Mouse (Mus musculus): Measurements from ENCODE around the gene Thbs3. TPM values are rescaled to one million over a fixed set of nuclear protein-coding genes. Genes with fewer than 3 reads are reported as not detected.

The Thbs3 gene
- total and polyA plus RNA-seq, 3 experiments = 4.3 to 6.1 (median 5.7) TPM

- dilution Hi-C loops (cut with MboI; ENCODE audit: extremely low pct_ligation_motif_present, extremely low pct_unique_long_range_greater_than_20kb, low sequenced_read_pairs) (no loop called here), in situ Hi-C loops (cut with MboI; ENCODE audit: low pct_ligation_motif_present, low pct_unique_long_range_greater_than_20kb, low sequenced_read_pairs) (no loop called here)
- Histone ChIP-seq H3K27me3 (replicated peaks) (no peaks in the 10 kb centered on the region), H3K36me3 (replicated peaks in 1 of 2; ENCODE audit: control insufficient read depth in 1 of 2, insufficient read depth in 1 of 2, low read length in 1 of 2) (peaks cover 8 to 15% of the 10 kb centered on the region in 2 experiments), H3K4me1 (ENCODE audit: control insufficient read depth in 1 of 2, insufficient read depth in 2 of 2) (peaks cover 20 to 52% of the 10 kb centered on the region in 2 experiments), H3K27ac (ENCODE audit: insufficient read depth, low read depth) (no peak overlapping the region), H3K79me2 (replicated peaks; ENCODE audit: control insufficient read depth, extremely low read depth, insufficient read depth, poor library complexity, severe bottlenecking) (no peaks in the 10 kb centered on the region), H3K9ac (ENCODE audit: insufficient read depth, low read depth) (no peak overlapping the region), H3K4me3 (replicated peaks in 1 of 3; ENCODE audit: low read depth in 2 of 3, low read length in 2 of 3, poor library complexity in 1 of 3) (no peak overlapping the region), H3K9me3 (replicated peaks; ENCODE audit: low read length) (no peaks in the 10 kb centered on the region), H3K4me2 (ENCODE audit: insufficient read depth, low read depth, poor library complexity, severe bottlenecking) (no peak overlapping the region)
- no peak for TF ChIP-seq E2F4 (IDR thresholded peaks at IDR 0.05; ENCODE audit: insufficient replicate concordance, low read depth, low read length)
- no peak for TF ChIP-seq IRF4 (IDR thresholded peaks at IDR 0.05; ENCODE audit: low read depth, low read length)
- TF ChIP-seq ZNF384 (IDR thresholded peaks at IDR 0.05; ENCODE audit: low read depth, low read length) = no peak
- TF ChIP-seq HCFC1 (IDR thresholded peaks at IDR 0.05; ENCODE audit: low read depth, low read length) = no peak
- no peak for TF ChIP-seq JUN (IDR thresholded peaks at IDR 0.05; ENCODE audit: insufficient read depth, low read depth, low read length)
- no peak for TF ChIP-seq PAX5 (IDR thresholded peaks at IDR 0.05; ENCODE audit: low read length)
- TF ChIP-seq ZC3H11A (IDR thresholded peaks at IDR 0.05; ENCODE audit: low read depth, low read length) = no peak
- TF ChIP-seq POLR2A (IDR thresholded peaks at IDR 0.05; ENCODE audit: low read depth, low read length) = no peak
- no peak for TF ChIP-seq BHLHE40 (IDR thresholded peaks at IDR 0.05; ENCODE audit: low read depth, low read length)
- TF ChIP-seq MEF2A (IDR thresholded peaks at IDR 0.05; ENCODE audit: borderline replicate concordance, low read depth, low read length) = no peak
- no peak for TF ChIP-seq MAX (IDR thresholded peaks at IDR 0.05; ENCODE audit: low read length)
- no peak for TF ChIP-seq TCF12 (IDR thresholded peaks at IDR 0.05; ENCODE audit: low read depth, low read length)
- no peak for TF ChIP-seq RAD21 (IDR thresholded peaks at IDR 0.05; ENCODE audit: low read depth, low read length)
- no peak for TF ChIP-seq CTCF (conservative IDR thresholded peaks at IDR 0.05 in 1 of 2, IDR thresholded peaks at IDR 0.05 in 1 of 2; ENCODE audit: low read depth in 2 of 2, low read length in 2 of 2)
- DNase-seq (ENCODE audit: extremely low read depth) = no peak
Observed at GRCm38 (mm10) chr3:89230561-89230960, 15.6 kb downstream of the Thbs3 start.

DNA sequence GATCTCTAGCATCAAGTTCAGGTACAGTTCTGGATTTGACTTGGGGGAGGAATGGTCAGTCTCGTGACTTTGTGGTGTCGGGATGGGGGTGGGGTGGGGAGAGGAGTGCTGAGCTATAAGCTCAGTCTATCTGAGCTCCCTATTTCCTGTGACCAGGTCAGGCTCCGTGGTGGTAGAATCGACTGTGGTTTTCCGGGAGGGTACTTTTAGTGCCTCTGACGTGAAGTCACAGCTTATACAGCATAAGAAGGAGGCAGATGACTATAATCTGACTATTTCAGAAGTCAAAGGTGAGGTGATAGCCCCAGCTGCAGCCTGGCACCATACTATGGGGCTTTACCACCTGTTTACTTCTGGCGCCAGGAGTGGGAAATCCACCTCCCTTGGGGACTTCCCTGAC, 16.4 kb downstream of the Thbs3 start:
- dilution Hi-C loops (cut with MboI; ENCODE audit: extremely low pct_ligation_motif_present, extremely low pct_unique_long_range_greater_than_20kb, low sequenced_read_pairs) (no loop called here), in situ Hi-C loops (cut with MboI; ENCODE audit: low pct_ligation_motif_present, low pct_unique_long_range_greater_than_20kb, low sequenced_read_pairs) (no loop called here)
- no peaks in the 10 kb centered on the region for H3K79me2 ChIP-seq (replicated peaks; ENCODE audit: control insufficient read depth, extremely low read depth, insufficient read depth, poor library complexity, severe bottlenecking)
- DNase-seq (ENCODE audit: extremely low read depth) = peak; percentile 33
- H3K27ac ChIP-seq (ENCODE audit: insufficient read depth, low read depth) = no peak overlapping the region
- no peaks in the 10 kb centered on the region for H3K9me3 ChIP-seq (replicated peaks; ENCODE audit: low read length)
- peaks cover 20 to 52% of the 10 kb centered on the region in 2 experiments for H3K4me1 ChIP-seq (ENCODE audit: control insufficient read depth in 1 of 2, insufficient read depth in 2 of 2)
- no peak overlapping the region for H3K4me2 ChIP-seq (ENCODE audit: insufficient read depth, low read depth, poor library complexity, severe bottlenecking)
- H3K27me3 ChIP-seq (replicated peaks) = no peaks in the 10 kb centered on the region
- TF ChIP-seq ETS1 (conservative IDR thresholded peaks at IDR 0.05; ENCODE audit: low read depth, low read length) (peak; percentile 25), TCF12 (IDR thresholded peaks at IDR 0.05; ENCODE audit: low read depth, low read length) (0 out of 2 replicates have a peak, but pooled peaks have one; percentile 19), IRF4 (IDR thresholded peaks at IDR 0.05; ENCODE audit: low read depth, low read length) (0 out of 2 replicates have a peak, but pooled peaks have one; percentile 12), HCFC1 (IDR thresholded peaks at IDR 0.05; ENCODE audit: low read depth, low read length) (no peak), JUN (IDR thresholded peaks at IDR 0.05; ENCODE audit: insufficient read depth, low read depth, low read length) (no peak), BHLHE40 (IDR thresholded peaks at IDR 0.05; ENCODE audit: low read depth, low read length) (peak; percentile 88)
- H3K36me3 ChIP-seq (replicated peaks in 1 of 2; ENCODE audit: control insufficient read depth in 1 of 2, insufficient read depth in 1 of 2, low read length in 1 of 2) = peaks cover 12 to 21% of the 10 kb centered on the region in 2 experiments
- no peak overlapping the region for H3K4me3 ChIP-seq (replicated peaks in 1 of 3; ENCODE audit: low read depth in 2 of 3, low read length in 2 of 3, poor library complexity in 1 of 3)
- H3K9ac ChIP-seq (ENCODE audit: insufficient read depth, low read depth) = no peak overlapping the region

All from CH12.LX (cell line).